Mouse (Mus musculus): ENCODE data around the gene Hipk2. TPM values are rescaled to one million over a fixed set of nuclear protein-coding genes. Genes with fewer than 3 reads are reported as not detected.

Hipk2 gene
- polyA plus RNA-seq, 1 experiment from 2014 or later, result 30.8 TPM

- no peaks in the 10 kb centered on the region for H3K27me3 ChIP-seq
- ATAC-seq (replicated peaks; ENCODE audit: low FRiP score), result no peak
- peaks cover 11% of the 10 kb centered on the region for H3K4me1 ChIP-seq
- 64% methylated on average over 1 of the region's 1 CpGs for WGBS
- no peaks in the 10 kb centered on the region for H3K9me3 ChIP-seq (replicated peaks)
- no peak overlapping the region for H3K9ac ChIP-seq
- no peak overlapping the region for H3K4me2 ChIP-seq
- no peak overlapping the region for H3K4me3 ChIP-seq (replicated peaks)
- no peak overlapping the region for H3K27ac ChIP-seq
- peaks cover 18% of the 10 kb centered on the region for H3K36me3 ChIP-seq
These were observed 35.2 kb downstream of the Hipk2 start for GRCm38 (mm10) chr6:38840780-38841179.

DNA sequence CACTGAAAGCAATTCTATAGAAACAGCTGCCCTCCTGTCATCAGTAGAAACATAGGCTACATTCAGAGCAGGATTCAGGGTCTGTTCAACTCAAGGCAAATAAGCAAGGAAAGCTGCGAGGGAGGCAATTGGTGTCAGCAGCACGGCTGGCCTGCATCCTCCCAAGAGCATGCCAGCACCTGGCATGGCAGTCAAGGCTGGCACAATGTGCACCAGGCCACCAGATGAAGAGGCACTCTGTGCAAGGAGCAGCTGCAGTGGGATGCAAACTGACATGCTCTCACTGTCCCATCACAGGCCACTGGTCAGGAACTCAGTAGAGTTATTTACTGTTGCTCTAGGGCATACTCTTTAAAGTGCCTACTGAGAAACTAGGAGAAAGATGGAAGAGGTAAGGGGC is 35.6 kb downstream of the Hipk2 start:
- Histone ChIP-seq H3K4me2 (no peak overlapping the region), H3K4me3 (replicated peaks) (no peak overlapping the region), H3K9ac (no peak overlapping the region), H3K36me3 (peaks cover 18% of the 10 kb centered on the region), H3K27me3 (no peaks in the 10 kb centered on the region), H3K4me1 (peaks cover 8% of the 10 kb centered on the region), H3K27ac (no peak overlapping the region), H3K9me3 (replicated peaks) (no peaks in the 10 kb centered on the region)
- 79% methylated on average over 2 of the region's 2 CpGs for WGBS
- ATAC-seq (replicated peaks; ENCODE audit: low FRiP score), result no peak

DNA sequence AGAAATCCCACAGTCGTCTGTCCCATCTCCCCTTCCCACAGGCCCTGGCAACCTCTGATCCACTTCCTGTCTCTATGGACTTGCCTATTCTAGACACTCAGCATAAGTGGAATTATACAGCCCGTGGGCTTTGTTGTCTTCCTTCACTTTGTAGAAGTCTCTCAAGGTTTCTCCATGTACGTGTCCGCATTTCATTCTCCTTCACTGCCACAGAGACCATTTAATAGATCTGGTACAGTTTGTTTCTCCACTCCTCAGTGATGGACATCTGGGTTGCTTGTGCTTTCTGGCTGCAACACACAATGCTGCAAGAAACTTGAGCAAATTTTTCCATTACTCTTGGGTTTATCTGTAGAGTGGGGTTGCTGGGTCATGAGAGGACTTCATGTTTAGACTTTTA is 36.1 kb downstream of the Hipk2 start:
- H3K27me3 ChIP-seq, result no peaks in the 10 kb centered on the region
- no peak overlapping the region for H3K4me2 ChIP-seq
- no peaks in the 10 kb centered on the region for H3K9me3 ChIP-seq (replicated peaks)
- ATAC-seq (replicated peaks; ENCODE audit: low FRiP score), result no peak
- peaks cover 18% of the 10 kb centered on the region for H3K36me3 ChIP-seq
- H3K4me1 ChIP-seq, result peaks cover 3% of the 10 kb centered on the region; the same call in 1 of the 2 replicates
- no peak overlapping the region for H3K4me3 ChIP-seq (replicated peaks)
- whole genome bisulfite sequencing, result 75% methylated on average over 4 of the region's 4 CpGs
- H3K27ac ChIP-seq, result no peak overlapping the region
- no peak overlapping the region for H3K9ac ChIP-seq

DNA sequence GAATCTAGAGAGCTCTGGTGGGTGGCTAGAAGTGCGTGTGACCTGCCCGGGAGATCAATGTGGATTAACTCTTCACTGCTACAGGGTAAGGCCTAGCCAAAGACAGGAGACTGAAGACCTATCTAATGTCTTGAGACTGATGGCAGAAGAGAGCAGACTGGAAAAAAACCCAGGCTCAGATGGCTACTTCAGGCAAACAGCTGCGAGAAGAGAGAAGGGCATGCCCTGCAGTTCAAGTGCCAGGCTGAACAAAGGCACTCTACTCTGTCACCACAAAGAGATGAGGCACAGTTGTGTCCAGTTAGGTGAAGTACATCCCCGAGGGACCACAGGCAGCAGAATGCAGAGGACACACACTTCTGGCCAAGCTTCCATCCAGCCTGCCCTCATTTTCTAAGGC is 37.9 kb downstream of the Hipk2 start:
- H3K9ac ChIP-seq, result no peak overlapping the region
- no peak for ATAC-seq (replicated peaks; ENCODE audit: low FRiP score)
- H3K27me3 ChIP-seq, result no peaks in the 10 kb centered on the region
- no peak overlapping the region for H3K4me3 ChIP-seq (replicated peaks)
- H3K9me3 ChIP-seq (replicated peaks), result no peaks in the 10 kb centered on the region
- no peak overlapping the region for H3K27ac ChIP-seq
- no peak overlapping the region for H3K4me2 ChIP-seq
- H3K4me1 ChIP-seq, result peaks cover 5% of the 10 kb centered on the region
- WGBS, result 80% methylated on average over 4 of the region's 4 CpGs
- peaks cover 18% of the 10 kb centered on the region for H3K36me3 ChIP-seq

DNA sequence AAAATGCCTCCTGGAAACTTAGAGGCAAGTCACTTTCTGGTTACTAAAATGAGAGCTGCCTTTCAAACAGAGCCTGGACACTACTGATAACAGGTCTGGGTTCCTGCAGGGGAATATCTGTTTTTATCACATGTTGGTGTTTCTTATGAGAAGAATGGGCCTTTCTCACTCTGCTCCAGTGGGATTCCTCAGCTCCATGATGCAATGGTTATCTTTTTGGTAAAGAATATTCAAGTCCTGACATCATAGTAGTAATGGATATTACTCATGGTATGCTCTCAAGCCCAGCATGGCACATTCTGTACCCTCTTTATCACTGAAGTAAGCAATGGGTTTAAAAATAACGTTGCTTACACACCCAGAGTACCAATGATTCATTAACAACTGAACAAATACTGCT is 40.7 kb downstream of the Hipk2 start:
- Histone ChIP-seq H3K4me3 (replicated peaks) (no peak overlapping the region), H3K27me3 (no peaks in the 10 kb centered on the region), H3K4me1 (peaks cover 7% of the 10 kb centered on the region), H3K27ac (no peak overlapping the region), H3K36me3 (peaks cover 21% of the 10 kb centered on the region), H3K9ac (no peak overlapping the region), H3K4me2 (no peak overlapping the region), H3K9me3 (replicated peaks) (no peaks in the 10 kb centered on the region)
- no peak for ATAC-seq (replicated peaks; ENCODE audit: low FRiP score)
- 78% methylated on average over 1 of the region's 1 CpGs for WGBS

GRCm38 (mm10) chr6:38834727-38835126 is 41.2 kb downstream of the Hipk2 start:
- Histone ChIP-seq H3K27me3 (no peaks in the 10 kb centered on the region), H3K4me1 (peaks cover 7% of the 10 kb centered on the region), H3K27ac (no peak overlapping the region), H3K9me3 (replicated peaks) (no peaks in the 10 kb centered on the region), H3K4me3 (replicated peaks) (no peak overlapping the region), H3K9ac (no peak overlapping the region), H3K36me3 (peaks cover 18% of the 10 kb centered on the region), H3K4me2 (no peak overlapping the region)
- 79% methylated on average over 2 of the region's 2 CpGs for WGBS
- ATAC-seq (replicated peaks; ENCODE audit: low FRiP score), result no peak

- Histone ChIP-seq H3K27me3 (no peaks in the 10 kb centered on the region), H3K4me1 (peaks cover 7% of the 10 kb centered on the region), H3K9me3 (replicated peaks) (no peaks in the 10 kb centered on the region), H3K9ac (no peak overlapping the region), H3K4me3 (replicated peaks) (no peak overlapping the region), H3K27ac (no peak overlapping the region), H3K4me2 (no peak overlapping the region), H3K36me3 (peaks cover 14% of the 10 kb centered on the region)
- WGBS, result 94% methylated on average over 3 of the region's 3 CpGs
- ATAC-seq (replicated peaks; ENCODE audit: low FRiP score), result 0 out of 2 replicates have a peak, but pooled peaks have one; percentile 29
These were observed 42.2 kb downstream of the Hipk2 start for GRCm38 (mm10) chr6:38833721-38834120.

DNA sequence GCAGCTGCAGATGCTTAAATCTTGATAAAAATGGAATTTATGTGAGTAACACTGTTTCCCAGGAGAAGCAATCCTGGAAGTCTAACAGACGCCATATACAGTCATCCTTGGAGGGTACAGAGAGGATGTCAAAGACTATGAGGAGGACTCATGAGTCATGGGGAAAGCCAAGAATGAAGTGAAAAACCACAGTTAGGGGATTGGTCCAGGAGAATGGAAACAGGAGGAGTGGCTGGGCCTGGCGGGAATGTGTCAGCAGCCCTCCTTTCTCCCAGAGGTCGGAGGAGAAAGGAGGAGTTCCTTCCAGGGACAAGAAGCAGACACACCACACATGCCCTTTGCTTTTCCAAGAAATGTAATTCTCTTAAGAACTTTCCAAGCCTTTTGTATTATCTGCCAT is 46.5 kb downstream of the Hipk2 start:
- H3K27me3 ChIP-seq, result no peaks in the 10 kb centered on the region
- no peaks in the 10 kb centered on the region for H3K9me3 ChIP-seq (replicated peaks)
- H3K27ac ChIP-seq, result no peak overlapping the region
- no peak for ATAC-seq (replicated peaks; ENCODE audit: low FRiP score)
- peaks cover 22% of the 10 kb centered on the region for H3K4me1 ChIP-seq
- H3K36me3 ChIP-seq, result peaks cover 6% of the 10 kb centered on the region; the same call in 1 of the 2 replicates
- WGBS, result 69% methylated on average over 3 of the region's 3 CpGs
- no peak overlapping the region for H3K4me2 ChIP-seq
- no peak overlapping the region for H3K9ac ChIP-seq
- no peak overlapping the region for H3K4me3 ChIP-seq (replicated peaks)

DNA sequence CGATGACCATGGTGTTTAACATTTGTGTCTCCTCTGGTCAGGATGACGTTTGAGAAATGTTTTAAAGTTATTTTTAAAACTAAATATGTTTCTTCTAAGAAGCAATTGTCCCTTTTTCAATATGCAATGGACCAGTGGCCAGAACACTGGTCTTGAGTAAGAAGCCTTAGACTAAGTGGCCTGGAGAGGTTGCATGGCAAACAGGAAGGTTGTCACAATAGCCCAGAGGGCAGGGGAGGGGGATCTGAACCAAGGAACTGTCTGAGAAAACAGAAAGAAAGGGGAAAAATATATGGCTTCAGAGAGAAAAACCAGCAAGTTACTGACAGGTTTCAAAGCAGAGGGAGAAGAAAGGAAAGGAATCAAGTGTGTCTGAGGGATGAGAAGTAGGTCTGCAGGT is 47.8 kb downstream of the Hipk2 start:
- no peak for ATAC-seq (replicated peaks; ENCODE audit: low FRiP score)
- 77% methylated on average over 2 of the region's 2 CpGs for WGBS
- Histone ChIP-seq H3K36me3 (peaks cover 6% of the 10 kb centered on the region; the same call in 1 of the 2 replicates), H3K4me2 (no peak overlapping the region), H3K9ac (no peak overlapping the region), H3K27ac (no peak overlapping the region), H3K9me3 (replicated peaks) (no peaks in the 10 kb centered on the region), H3K27me3 (no peaks in the 10 kb centered on the region), H3K4me3 (replicated peaks) (no peak overlapping the region), H3K4me1 (peaks cover 23% of the 10 kb centered on the region)

GRCm38 (mm10) chr6:38827435-38827834 is 48.5 kb downstream of the Hipk2 start:
- ATAC-seq (replicated peaks; ENCODE audit: low FRiP score), result no peak

DNA sequence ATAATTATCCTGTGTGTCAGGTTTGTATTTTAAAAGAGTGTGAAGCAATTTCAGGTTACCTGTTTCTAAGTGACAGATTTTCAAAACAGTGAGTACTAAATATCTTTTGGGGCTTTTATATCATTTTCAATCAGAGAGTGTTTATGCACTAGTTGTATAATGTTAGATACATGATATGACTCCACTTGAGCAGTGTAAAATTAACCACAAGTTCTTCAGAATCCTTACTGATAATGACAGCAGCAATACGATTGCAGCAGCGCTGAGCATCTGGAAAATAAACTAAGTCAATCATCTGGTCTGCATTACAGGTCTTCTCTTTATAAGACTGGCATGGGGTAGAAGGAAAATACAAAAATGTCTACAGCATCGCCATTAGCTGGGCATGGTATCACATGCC is 49.1 kb downstream of the Hipk2 start:
- Histone ChIP-seq H3K27me3 (no peaks in the 10 kb centered on the region), H3K9me3 (replicated peaks) (no peaks in the 10 kb centered on the region), H3K27ac (no peak overlapping the region), H3K4me2 (no peak overlapping the region), H3K4me1 (peaks cover 20% of the 10 kb centered on the region), H3K36me3 (peaks cover 3% of the 10 kb centered on the region; the same call in 1 of the 2 replicates), H3K9ac (no peak overlapping the region), H3K4me3 (replicated peaks) (no peak overlapping the region)
- 82% methylated on average over 3 of the region's 3 CpGs for WGBS
- no peak for ATAC-seq (replicated peaks; ENCODE audit: low FRiP score)

More at GRCm38 (mm10) chr6:38827435-38827834, 48.5 kb downstream of the Hipk2 start:
- no peak overlapping the region for H3K9ac ChIP-seq
- no peak overlapping the region for H3K27ac ChIP-seq
- H3K4me2 ChIP-seq, result no peak overlapping the region
- no peaks in the 10 kb centered on the region for H3K27me3 ChIP-seq
- H3K36me3 ChIP-seq, result peaks cover 6% of the 10 kb centered on the region; the same call in 1 of the 2 replicates
- WGBS, result 71% methylated on average over 5 of the region's 5 CpGs
- H3K4me3 ChIP-seq (replicated peaks), result no peak overlapping the region
- H3K4me1 ChIP-seq, result peaks cover 20% of the 10 kb centered on the region
- H3K9me3 ChIP-seq (replicated peaks), result no peaks in the 10 kb centered on the region

GRCm38 (mm10) chr6:38825886-38826285 is 50.1 kb downstream of the Hipk2 start:
- no peak overlapping the region for H3K4me3 ChIP-seq (replicated peaks)
- H3K9me3 ChIP-seq (replicated peaks), result no peaks in the 10 kb centered on the region
- H3K4me2 ChIP-seq, result no peak overlapping the region
- peaks cover 20% of the 10 kb centered on the region for H3K4me1 ChIP-seq
- peaks cover 3% of the 10 kb centered on the region; the same call in 1 of the 2 replicates for H3K36me3 ChIP-seq
- H3K9ac ChIP-seq, result no peak overlapping the region
- no peak overlapping the region for H3K27ac ChIP-seq
- no peak for ATAC-seq (replicated peaks; ENCODE audit: low FRiP score)
- H3K27me3 ChIP-seq, result no peaks in the 10 kb centered on the region

DNA sequence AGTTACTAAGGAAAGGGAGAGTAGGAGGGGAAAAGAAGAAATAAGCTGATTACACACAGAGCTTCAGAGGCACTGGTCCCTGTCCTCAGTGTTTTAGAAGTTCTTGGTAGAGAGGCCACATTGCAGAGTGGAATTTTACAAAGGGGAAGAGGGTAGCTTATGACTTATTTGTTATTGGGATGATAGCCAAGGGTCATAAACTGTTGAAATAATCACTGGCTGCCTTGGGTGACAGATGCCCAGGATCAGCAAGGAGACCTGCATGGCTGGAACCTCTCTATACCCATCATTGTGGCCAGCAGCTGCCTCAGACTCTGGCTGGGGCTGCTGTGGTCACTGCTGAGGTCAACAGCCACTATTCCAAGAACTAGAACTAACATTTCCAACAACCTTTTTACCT is 52.1 kb downstream of the Hipk2 start:
- no peak overlapping the region for H3K9ac ChIP-seq
- no peaks in the 10 kb centered on the region for H3K9me3 ChIP-seq (replicated peaks)
- no peaks in the 10 kb centered on the region for H3K27me3 ChIP-seq
- H3K27ac ChIP-seq, result no peak overlapping the region
- ATAC-seq (replicated peaks; ENCODE audit: low FRiP score), result no peak
- H3K4me2 ChIP-seq, result no peak overlapping the region
- H3K4me3 ChIP-seq (replicated peaks), result no peak overlapping the region
- peaks cover 10% of the 10 kb centered on the region for H3K36me3 ChIP-seq
- peaks cover 20% of the 10 kb centered on the region for H3K4me1 ChIP-seq
